Mouse (Mus musculus) lung, postnatal 4 days (tissue): Measurements from ENCODE around the gene N4bp3.
A peak's percentile ranks its signal among the peaks of the same experiment; 100 is the strongest.

Experiments used
- DNase-seq, 2 experiments: peaks; one replicate each; pipeline ENCODE4 v3.0.0; 2021

Gene N4bp3

DNA sequence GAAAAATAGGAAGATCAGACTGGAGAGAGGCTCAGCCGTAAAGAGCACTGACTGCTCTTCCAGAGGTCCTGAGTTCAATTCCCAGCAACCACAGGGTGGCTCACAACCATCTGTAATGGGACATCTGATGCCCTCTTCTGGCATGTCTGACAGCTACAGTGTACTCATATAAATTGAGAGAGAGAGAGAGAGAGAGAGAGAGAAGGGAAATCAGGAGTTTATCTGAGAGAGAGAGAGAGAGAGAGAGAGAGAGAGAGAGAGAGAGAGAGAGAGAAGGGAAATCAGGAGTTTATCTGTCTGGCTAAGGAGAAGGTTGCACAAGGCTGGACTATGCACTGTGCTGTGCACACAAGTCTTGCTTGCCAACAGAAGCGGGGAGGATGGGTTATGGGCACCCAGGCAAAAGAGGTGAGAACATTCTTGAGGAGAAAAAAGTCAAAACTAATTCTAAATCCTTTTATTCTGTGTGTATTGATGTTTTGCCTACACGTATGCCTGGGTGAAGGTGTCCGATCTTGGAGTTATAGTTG lies 2.3 kb upstream of the N4bp3 start:
- no peak for DNase-seq

DNA sequence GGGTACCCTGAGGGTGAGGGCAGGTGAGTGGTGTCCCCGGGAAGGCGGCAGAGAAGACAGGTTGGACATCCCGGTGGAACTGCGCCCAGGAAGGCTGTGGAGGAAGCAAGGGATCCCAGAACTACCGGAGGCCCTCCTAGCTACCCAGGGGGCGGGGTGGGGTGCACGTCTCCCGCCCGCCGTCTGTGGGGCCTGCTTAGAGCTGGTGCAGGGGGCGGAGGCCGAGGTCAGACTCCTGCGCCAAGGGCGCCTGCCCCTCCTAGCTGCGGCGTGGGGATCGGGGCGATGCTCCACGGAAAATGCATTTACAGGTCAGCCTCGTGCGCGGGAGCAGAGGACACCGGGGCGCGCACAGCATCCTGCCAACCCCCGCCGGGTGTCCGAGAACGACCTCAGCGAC lies 381 bp downstream of the N4bp3 start:
- peak in 1 of 2 experiments; percentile 49 for DNase-seq

DNA sequence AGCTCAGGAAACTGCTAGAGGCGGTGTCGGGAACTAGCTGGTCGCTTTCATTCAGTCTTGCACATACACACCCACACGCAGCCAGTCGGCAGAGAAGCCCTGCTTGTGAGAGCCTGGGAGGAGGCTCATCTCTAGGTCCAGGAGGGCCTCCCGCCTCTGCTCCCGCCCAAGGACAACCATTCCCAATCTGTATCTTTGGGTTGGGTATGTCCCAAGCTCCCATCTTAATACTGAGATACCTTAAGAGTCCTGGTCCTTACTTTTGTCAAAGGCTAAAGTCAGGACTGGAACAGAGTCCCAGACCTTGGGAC lies 798 bp downstream of the N4bp3 start:
- peak in 1 of 2 experiments; percentile 44 for DNase-seq

DNA sequence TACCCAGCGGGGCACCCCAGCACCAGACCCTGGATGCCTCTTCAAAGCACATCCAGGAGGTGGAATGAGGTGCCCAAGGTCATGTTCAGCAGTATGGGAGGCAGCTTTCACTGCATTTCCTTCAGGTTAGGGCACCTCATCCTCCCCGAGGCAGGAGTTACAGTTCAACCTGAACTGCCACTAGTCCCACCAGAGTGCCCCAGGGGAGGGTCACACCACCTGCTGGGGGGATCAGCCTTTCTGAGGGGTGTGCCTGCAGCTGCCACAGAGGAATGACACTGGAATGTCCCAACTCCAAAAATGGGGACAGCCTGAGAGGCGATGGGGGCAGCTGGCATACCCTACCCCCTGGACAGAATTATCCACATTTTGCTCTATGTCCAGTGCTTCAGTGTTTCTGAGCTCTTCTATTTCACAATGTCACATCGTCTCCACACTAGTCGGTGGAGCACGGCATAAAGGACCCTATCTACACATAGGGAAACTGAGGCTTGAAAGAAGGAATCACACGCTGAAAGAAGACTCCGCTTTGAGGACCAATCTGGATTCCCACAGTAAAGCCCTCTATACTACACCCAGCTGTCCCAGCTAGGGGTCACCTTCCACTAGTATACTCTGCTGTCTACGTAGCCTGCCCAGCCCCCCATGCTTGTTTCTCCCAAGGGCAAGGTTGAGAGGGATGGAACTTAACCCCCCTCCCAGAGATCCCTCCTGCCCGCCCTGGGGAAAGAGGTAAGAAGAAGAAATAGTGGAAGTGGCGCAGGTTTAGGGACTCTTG lies 1.3 kb downstream of the N4bp3 start:
- no peak for DNase-seq

DNA sequence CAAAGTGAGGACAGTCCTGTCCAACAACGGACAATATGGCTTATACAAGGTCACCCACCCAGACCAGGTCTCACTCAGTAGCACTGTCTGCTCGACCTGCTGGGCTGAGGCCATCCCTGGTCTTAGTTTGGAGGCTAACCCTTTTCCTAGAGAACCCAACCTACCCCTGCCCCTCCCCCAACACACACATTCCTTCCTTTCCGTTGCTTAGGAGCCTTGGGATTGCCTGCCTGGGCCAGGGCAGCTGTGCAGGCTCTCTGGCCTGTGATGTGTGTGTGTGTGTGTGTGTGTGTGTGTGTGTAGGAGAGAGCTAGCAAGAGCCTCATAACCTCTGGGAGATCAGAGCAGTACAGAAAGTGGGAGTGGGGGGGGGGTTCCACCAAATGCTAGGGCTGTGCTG lies 2.1 kb downstream of the N4bp3 start:
- DNase-seq = peak; percentile 47 to 63

DNA sequence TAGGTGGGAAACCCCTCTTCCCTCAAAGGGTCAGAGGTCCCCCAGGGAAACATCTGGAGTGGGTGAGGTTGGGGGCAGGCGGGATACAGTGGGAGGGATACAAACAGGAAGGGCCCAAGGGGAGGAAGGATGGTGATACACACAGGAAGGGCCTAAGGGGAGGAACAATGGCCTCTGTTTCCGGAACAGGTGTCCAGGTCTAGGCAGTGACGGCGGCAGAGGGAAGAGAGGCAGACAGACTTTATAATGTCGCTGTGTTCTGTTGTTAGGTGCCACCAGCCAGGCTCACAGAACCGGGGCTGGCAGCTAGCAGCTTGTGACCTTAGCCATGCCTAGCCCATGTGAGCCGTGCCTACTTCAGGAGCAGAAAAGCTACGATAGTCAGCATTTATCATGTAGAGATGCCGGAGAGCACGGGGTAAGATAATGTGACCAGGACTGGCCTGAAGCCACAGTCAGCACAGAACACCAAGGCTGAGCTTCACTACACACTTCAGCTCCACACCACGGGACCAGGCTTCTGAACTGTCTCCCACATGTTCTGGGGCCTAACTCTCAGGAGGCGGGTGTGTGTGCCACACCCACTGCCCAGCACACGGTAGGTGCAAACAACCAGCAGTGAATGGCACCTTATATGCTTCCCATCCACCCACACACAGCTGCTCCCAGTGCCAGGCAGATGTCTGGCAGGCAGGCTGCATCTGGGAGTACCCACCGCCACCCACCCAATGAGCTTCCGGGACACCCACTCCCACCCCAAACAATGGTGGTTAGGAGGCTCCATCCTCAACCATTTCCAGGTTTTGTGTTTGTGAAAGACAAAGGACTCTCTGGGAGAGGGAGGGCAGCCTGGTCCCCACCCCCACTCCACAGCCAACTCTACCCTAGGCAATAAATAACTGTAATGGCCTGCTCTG lies 3.6 kb downstream of the N4bp3 start:
- peak; percentile 66 to 84 for DNase-seq

DNA sequence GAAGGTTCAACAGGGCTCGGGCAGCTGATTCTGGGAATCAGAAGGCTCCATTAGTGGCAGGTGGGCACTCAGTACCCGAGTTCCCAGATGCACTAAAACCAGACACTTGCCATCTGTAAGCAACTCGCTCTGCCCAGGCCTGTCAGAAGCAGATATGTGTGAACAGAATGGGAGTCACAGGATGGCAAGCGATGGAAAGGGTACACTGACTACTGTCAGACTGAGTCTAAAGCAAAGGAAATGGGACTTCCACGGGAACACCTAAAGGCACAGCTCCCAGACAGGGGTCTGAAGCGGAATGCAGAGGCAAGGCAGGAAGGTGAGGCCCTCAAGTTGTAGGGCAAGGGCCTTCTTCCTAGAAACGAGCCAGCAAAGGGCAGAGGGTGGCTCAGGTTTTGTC lies 4.4 kb downstream of the N4bp3 start:
- no peak for DNase-seq

DNA sequence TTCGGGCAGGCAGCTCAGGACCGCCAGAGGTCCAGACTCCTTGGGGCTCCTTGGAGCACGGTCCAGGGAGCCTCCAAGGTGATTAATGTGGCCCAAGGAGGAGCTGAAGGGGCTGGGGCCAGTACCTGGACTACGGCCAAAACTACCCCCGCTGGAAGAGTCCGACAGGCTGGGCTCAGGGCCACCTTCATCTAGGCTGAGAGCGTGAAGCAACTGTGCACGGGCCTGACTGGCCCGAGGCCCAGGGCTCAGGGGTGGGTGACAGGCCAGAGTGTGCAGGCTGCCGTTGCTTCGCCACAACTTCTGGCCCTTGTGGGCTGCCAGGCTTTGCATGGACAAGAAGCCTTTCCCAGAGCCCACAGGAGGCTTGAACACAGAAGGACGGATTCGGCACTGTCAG lies 5.3 kb downstream of the N4bp3 start:
- DNase-seq = peak; percentile 36 to 70

DNA sequence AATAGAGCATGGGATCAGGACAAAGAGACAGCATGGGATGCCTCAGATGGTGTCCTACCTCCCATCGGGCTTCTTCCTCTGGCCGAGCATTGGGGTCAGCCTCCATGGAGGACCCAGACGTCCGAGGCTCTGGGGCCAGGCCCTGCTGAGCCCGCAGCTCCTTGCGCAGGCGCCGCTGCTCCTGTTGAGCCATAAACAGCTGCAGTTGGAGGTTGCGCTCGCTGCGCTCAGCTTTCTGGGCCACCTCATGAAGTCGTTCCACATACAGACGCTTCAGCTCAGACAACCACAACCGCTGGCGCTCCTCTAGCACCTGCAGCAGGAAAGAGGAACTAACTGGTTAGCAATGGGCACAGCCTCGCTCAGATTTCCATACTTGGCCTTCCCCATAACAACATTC lies 6.4 kb downstream of the N4bp3 start:
- peak; percentile 49 to 65 for DNase-seq

DNA sequence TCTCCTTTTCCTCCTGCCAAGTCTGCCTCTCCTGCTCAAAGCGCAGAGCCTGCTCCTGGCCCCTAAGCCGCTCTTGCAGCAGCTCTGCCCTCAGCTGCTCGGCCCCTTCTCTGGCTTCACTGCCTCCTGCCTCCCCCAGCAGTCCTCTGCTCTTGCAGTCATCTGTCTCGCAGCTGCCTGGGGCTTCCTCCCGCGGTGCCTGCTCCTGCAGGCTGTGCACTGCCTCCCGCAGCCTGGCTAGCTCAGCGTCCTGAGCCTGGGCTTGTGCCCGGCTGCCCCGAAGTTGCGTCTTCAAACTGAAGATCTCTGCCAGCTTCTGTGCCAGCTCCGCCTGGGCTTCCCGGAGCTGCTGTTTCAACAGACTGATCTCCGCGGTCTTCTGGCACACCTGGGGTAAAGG lies 6.9 kb downstream of the N4bp3 start:
- DNase-seq = peak in 1 of 2 experiments; percentile 26

DNA sequence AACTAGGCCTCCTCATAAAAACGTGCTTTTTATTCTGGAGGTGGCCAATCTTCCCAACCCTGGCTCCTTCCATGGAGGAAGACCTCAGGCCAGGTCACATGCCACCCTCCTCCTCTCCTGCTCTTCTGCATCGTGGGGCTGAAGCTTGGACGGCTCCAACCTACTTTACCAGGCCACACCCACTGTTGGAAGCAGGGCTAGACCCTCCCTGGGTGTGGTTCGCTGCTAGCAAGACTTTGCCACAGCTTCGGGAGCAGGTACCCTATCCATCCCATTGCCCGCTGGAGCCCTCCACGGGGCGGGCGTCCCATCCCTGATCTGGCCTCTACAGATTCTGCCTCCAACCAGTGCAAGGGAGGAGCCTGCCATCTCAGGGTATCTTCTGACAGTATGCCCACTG lies 7.4 kb downstream of the N4bp3 start:
- DNase-seq = peak in 1 of 2 experiments; percentile 34

DNA sequence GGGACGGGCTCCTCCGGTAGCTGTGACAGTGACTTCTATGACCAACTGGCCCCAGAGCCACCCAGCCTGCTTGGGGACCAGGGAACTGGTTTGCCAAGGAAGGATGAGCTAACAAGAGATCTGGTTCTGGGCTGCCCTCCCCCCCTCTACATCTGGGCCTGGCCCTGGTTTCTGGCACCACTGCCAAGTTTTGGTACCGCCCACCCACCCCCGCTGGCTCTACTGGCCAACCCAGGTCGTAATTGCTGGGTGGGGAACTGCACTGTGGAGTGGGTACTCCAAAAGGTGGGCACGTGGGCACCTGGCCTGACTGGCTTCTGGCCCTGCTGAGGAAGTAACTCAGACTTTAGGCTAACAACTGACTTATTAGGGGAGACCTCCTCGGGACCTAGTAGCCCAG lies 9.9 kb downstream of the N4bp3 start:
- peak; percentile 64 to 78 for DNase-seq

DNA sequence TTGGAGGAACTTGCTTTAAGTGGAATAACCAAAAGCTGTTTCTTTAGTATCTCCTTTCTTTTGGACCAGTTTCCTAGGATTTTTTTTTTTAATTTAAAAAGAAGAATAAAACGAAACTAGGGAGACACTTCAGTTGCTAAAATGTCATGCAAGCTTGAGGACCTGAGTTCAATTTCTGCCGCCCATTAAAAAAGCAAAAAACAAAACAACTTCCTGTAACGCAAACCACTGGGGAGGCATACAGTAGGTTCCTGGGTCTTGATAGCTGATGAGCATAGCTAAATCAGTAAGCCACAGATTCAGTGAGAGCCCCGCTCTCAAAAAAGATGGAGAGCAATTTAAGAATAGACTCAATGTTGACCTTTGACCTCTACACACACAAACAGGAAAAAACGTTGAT lies 12.1 kb downstream of the N4bp3 start:
- no peak for DNase-seq

DNA sequence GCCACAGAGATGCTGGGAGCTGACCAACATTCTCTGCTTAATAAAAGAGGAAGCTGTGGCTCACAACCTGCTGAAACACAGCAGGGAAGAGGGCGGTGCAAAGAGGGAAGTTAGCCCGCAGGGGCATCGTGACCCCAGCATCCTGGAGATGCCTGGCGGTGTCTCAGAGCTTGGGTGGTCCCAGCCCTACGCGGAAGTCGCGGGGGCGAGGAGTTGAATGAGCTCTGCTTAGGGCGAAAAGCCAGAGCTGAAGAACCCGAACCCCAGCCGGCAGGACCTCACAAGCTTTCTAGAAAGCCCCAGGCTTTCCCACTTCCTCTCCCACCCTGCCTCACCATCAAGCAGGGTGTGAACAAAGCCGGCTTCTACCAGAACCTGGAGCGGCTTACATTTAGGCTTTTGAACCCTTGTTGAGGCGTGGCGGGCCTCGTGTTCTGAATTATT lies 12.6 kb downstream of the N4bp3 start:
- peak; percentile 77 to 80 for DNase-seq

DNA sequence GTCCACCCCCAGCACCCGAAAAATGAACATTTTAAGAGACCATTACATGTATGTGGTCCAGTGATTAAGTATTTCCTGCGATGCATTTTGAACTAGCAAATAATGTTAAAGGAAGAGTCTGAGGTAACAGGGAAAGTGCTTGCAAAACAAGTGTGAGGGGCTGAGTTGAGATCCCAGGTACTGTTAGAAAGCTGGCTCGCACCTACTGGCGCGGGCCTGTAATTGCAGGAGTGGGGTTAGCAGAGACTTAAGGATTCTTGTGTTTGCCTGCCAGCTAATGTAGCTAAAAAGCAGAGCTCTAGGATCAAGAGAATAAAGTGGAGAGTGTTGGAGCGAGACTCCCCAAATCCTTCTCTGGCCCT lies 14.3 kb downstream of the N4bp3 start:
- DNase-seq = peak; percentile 80 to 81

DNA sequence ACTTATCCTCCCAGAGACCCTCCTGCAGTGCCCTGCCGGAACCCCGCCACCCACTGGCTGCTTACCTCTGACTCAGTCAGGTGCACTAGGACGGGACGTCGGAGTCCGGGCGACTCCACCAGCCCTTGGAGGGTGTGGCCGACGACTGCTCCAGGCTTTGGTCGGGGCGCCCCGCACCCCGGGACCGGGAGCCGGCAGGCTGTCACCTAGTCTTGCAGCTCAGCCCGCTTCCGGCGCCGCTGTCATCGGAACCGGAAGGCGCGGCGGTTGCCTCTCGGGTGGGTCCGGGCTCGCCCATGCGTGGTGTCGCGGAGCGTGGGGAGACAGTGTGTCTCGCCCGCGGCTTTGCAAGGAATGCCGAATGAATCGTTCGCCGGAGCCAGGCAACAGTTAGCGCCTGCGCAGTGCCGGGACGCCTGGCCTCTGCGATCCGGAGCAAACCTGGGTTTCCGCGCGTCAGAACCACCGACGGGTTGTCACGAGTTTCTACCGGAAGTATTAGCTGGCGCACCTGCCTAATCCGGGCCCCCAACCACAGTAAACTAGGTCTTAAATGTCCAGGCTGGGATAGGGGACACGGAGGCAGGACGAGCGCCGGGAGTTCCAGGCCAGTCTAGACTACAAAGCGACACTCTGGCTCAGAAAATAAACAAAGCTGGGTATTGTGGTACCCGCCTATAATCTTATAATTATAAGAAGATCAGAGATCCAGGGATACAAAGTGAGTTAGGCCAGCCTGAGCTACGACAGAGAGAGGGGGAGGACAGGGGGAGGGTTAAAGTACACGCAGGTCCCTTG lies 14.9 kb downstream of the N4bp3 start, which contains the start of gene Rmnd5b:
Rmnd5b (minus strand) TSS at position 372 of the 798 bp plus-strand sequence.
- peak; percentile 91 to 94 for DNase-seq

DNA sequence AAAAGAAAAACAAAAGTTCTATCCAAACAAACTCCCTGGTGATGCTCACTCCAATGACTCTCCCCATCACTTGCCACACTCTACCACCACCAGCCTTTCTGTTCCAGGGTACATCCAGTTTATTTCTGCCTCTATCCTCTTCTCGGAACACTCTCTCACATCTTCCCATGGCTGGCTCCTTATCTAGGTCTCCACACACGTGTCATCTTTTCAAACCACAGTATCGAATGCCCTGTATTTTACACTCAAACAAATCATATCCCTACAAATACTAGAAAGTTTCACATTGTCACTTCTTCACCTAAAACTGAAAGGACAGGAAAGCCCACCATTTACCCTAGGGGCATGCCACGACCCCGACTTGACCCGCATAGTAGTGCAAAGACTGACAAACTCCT lies 15.5 kb downstream of the N4bp3 start:
- DNase-seq = no peak

DNA sequence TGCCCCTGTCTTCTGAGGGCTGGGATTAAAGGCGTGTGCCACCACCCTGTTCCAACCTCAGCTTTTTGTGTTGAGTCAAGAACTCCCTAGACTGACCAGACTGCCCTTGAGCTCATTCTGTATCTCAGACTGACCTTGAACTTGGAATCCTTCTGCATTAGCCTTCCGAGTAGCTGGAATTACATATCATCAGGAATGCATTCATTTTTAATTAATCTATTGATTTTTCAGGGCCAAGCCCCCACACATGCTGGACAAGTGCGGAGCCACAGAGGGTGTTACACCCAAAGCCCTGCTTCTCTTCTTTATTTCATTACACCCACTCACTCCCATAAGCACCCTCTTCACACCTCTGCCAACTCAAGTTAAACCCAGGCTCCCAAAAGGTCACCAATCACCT lies 16.9 kb downstream of the N4bp3 start:
- DNase-seq = no peak

DNA sequence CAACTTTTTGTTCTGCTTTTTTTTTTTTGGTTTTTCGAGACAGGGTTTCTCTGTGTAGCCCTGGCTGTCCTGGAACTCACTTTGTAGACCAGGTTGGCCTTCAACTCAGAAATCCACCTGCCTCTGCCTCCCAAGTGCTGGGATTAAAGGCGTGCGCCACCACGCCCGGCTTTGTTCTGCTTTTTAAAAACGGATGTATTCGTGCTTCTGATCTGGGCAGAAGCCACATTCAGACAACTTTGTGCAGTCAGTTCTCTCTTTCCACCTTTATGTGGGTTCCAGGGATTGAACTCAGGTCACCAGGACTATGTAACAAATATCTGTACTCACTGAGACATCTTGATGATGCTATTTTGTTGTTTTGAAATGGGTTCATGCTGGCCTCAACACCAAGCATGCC lies 17.4 kb downstream of the N4bp3 start:
- peak in 1 of 2 experiments; percentile 14 for DNase-seq

DNA sequence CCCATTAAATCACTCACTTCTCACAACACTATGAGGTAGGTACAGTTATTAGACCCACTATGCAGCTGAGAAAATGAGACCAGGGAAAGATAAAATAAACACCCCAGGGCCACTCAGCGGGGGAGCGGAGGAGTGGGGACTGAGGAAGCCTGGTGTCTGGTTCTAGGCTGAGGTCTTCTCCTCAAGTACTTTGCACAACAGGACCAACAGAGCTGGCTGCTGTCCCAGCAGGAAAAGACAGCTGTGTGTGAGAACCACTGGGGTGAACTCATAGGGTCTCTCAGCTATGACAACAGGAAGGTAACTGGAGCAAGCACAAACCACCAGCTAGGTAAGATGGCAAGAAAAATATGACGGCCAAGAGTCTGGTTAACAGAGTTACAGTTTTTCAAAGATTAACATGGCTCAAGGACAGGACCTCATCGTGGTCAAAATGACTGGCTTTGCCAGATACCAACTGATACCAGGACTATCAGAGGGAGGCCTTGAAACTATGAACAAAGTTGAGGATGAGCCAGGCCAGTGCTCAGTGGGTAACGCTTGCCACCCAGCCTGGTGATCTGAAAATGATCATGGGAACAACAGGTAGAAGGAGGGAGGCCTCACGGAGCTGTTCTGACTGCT lies 18.4 kb downstream of the N4bp3 start:
- DNase-seq = peak in 1 of 2 experiments; percentile 30

DNA sequence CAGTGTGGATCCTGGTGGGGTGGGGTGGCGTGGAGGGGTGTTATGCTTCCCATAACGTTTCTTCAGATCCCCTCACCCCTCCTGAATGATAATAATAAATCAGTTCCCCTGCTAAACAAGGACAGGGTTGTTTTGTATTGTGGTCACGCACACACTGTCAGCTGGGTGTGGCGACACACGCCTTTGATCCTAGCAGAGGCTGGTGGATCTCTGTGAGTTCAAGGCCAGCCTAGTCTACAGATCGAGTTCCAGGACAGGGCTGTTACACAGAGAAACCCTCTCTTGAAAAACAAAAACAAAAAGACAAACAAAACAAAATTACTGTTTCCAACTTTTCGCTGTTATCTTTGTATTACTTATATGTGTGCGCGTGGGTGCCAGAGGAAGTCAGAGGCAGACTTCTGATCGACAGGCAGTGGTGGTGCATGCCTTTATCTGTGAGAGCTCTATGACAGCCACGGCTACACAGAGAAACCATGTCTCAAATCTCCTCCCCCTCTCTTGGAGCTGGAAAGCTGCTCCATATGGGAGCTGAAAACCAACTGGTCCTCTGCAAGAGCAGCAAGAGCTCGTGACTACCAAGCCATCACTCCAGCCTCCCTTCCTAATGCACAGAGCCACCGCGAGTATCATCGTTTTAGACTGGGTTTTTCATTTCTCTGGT lies 20.9 kb downstream of the N4bp3 start:
- DNase-seq = no peak

DNA sequence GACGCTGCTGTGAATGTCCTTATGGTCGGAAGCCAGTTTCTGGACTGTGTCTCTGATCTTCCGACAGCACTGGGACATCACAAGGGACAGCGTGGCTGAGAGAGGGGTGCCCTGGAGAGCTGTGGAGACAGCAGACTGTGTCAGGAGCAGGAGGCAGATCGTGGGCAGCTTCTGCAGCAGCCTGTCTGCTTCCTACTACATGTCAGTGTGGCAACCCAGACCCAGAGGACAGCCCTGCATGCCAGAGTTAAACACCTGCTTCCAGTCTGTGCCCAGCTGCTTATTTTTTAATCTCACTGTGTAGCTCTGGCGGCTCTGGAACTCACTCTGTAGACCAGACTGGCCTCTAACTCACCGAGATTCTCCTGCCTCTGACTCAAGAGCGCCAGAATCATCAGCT lies 22.7 kb downstream of the N4bp3 start:
- peak in 1 of 2 experiments; percentile 16 for DNase-seq
